Mouse (Mus musculus) granulocyte monocyte progenitor cell, adult 5-6 weeks (primary cell): ENCODE data around the gene Cldn2. TPM values are rescaled to one million over a fixed set of nuclear protein-coding genes. Genes with fewer than 3 reads are reported as not detected.
"Not testable (repeated sequence)": the region's sequence is repeated elsewhere in the genome, so short reads cannot be mapped to it uniquely, and the experiment has no call there.

ENCODE experiments used
- ATAC-seq: replicated peaks from 2 replicates; pipeline ENCODE4 v1.8.0; 2016; ENCODE audit warnings: mild to moderate bottlenecking, moderate TSS enrichment, inconsistent platforms; ENCODE audit not compliant: poor library complexity, severe bottlenecking
- total RNA-seq, 2 experiments: library from RNA; stranded (forward) in 1 of 2; stranded (reverse) in 1 of 2; fragments of 200-712, 200-1000 nt in 1 of 2; fragments of >200 nt in 1 of 2; fragmentation: Nextera tagmentation in 1 of 2; gene quantifications; 2 replicates each; pipeline ENCODE4 v1.2.3; 2014 to 2017

The Cldn2 gene
- not detected in 2 replicates for total RNA-seq (2014; fragmentation: Nextera tagmentation)
- total RNA-seq (2017) = not detected in 2 replicates

DNA sequence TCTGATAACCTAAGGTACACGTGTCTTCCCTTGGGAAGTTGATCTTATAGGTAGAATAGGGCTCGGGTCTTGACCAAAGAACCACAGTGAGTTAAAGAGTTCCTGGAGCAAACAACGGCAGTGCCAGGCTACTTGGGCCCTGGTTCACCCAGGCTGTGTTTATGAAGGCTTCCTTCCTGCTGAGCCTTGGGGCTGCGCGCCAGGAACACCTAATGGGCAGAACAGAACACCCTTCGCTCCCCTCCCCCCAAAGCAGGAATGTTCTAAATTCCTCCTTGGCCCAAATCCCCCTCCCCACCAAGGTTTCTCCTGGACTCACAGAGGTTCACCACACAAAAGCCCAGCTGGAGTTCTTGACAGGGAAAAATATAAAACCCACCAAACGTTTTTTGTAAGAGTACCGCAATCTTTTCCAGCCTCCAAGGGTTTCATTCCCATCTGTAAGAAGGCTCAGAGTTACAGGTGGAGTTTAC, at the start of gene Cldn2:
Cldn2 (plus strand) TSS at position 423 of the 473 bp plus-strand sequence.
- ATAC-seq = no peak

DNA sequence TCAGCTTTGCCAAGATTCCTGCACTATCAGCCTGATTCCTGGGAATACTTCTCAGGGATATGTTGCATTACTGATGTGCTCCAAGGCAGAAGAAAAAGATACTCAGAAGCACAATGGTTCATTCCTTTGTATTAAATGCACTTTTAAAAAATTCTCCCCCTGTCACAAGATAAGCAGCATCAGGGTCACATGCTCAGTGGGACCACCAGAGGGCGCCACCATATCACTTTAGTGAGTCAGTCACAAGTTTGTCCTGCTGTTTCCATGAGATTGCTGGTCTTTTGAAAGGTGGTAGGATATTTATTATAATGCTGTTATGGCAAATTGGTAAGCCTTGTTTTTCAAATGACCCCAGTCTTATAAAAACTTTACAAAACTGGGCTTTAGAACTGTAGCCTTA, 48.8 kb upstream of the Cldn2 start:
- peak; percentile 53; the same call in 1 of the 2 replicates for ATAC-seq

DNA sequence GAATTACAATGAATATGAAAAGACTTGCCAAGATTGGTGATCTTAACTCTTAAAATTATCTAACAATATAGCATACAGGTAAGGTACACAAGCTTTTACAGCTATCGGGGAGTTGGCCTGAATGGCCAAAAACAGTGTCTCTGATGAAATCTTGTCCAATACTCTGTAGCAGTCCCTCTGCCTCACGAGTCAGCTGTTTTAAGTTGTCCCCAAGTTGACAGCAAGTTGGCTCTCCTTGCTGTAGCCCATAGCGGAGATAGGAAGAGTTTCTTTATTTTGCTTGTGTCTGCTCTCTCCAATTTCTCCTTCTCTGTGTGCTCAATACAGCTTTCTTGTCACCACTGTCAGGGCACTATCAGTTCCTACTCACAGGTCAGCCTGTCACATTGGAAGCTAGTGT, 42.0 kb upstream of the Cldn2 start:
- not testable (repeated sequence) for ATAC-seq

DNA sequence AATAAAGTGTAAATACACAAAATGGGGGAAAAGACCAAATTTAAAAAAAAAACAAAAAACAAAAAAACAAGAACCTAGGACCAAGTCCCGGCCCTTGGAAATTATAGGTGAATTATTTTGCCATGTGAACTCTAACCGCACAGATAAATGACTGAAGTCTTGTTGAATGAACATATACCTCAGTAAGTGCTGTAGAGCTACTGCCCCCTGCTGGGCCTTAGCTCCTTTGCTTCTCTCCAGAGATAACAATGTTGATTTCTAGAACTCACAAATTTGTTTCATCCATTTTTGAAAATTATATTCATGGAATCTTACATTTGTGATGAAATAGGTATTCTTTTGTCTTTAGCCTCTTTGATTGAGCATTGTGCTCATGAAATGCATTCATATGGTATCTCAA, 38.1 kb upstream of the Cldn2 start:
- peak; percentile 50; the same call in 1 of the 2 replicates for ATAC-seq

DNA sequence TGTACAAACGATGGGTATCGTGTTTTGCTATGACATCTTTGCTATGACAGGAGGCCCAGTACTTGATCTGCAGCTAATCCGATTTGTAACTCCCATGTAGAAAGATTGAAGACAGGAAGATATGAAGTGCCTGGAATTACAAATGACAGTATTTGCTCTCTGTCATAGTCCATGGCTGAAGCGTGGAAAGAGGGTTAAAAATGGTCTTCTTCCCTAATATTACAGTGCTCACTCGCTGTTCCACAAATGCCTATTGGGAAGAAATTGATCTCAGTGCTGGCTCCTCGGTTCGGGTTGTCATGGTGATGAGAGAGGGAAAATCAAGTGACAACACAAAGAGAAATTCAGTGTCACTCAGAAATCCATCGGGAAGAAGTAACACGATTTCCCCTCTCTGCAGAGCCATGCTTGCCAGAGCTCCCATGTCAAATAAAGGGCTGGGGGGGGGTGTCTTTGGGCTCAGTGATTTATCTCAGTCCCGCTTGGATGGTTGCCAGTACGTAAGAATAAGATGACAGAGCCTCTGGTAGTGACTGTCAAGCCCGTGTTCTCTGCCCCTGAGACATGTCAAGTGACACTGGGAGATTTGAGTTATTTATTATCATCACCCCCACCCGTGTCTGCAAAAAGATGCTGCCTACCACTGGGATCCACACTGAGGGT, 30.5 kb upstream of the Cldn2 start:
- no peak for ATAC-seq

DNA sequence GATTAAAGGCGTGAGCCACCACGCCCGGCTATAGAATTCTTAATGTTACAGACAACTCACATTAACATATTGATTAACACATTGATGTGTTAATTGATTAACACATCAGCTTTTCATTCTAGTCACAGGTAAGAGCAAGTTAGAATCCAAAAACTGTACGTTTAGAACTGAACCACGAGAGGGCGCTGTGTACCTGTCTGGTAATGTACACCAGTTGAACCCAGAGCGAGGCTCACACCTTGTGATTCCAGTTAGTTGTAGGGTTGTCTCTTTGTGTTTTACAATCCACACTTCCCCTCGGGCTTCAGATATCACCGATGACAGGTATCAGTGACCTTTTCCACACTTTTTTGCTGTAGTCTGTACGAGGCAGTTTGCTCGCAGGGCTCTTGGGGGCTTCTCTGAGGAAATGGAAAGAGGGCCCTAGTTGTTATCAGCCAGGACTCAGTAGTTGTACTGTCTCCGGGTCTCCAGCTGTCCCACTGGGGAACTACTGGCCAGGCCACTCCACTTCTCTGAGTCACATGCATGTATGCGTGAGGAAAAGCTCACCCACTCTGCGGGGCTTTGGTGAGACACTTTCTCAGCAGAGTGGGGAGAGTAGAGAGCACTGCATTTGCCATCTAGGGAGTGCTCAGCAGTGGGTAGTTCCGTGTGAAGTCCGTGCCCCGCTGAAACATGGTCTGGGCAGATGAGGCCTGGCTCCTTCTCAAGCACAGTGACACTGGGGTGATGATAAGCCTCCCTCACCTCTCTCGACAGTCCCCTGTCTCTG, 26.1 kb upstream of the Cldn2 start:
- ATAC-seq = peak; percentile 88

DNA sequence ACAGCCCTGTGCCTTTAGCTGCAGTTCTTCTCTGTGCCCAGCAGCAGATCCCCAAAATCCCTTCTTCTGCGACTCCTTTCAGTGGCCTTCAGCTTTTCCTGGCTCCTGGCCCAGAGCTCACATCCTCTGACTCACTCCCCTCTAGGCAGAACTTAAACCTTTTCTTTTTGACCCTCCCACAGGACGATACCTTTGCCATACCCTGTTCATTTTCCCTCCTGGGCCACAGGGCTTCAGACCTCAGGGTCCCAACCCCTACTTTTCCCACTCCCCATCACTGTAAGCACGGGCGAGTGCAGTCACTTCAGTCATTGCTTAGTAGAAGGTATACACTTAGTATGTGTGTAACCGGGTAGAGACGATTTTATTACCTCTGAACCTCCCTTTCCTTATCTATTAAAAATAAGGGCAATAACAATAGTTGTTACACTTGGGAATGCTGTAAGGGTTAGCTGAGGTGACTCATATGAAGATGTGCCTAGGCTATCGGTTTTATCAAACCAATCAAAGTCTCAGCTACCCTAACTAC, 25.5 kb upstream of the Cldn2 start:
- ATAC-seq = peak; percentile 20

DNA sequence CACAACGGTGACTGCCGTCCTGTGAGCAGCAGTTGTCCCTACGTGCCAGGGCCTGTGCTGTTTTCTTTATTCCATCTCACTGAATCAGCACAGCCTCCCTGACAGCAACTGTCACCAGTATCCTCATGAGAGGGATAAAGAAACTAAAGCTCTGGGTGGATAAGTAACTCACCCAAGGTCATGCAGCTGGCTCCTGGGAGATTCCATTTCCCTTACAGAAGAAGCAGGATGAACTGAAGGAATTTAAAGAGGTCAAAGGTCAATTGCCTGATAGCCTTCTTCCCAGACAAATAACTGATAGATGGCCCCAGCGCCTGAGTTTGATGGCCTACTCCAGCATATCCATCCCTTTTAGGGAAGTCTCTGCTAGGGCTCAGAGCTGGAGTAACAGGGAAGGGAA, 23.3 kb upstream of the Cldn2 start:
- no peak for ATAC-seq

DNA sequence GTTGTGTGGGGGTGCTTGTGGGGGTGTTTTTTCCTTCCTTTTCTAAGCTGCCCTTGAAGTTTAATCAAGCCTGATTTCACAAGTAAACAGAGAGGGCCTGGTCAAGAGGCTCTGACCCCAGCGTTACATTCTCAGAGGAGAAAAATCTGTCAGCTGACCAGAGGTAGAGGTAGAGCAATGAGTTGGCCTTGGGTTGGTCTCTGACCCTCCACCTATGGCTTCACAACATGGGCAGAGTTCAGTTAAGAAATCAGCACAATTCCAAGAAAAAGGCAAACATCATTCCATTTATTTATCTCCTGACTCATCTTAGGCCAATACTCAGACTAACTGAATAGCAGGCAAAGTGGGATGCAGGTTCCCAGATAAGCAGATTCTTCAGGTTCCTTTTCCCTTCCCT, 21.7 kb upstream of the Cldn2 start:
- ATAC-seq = no peak

DNA sequence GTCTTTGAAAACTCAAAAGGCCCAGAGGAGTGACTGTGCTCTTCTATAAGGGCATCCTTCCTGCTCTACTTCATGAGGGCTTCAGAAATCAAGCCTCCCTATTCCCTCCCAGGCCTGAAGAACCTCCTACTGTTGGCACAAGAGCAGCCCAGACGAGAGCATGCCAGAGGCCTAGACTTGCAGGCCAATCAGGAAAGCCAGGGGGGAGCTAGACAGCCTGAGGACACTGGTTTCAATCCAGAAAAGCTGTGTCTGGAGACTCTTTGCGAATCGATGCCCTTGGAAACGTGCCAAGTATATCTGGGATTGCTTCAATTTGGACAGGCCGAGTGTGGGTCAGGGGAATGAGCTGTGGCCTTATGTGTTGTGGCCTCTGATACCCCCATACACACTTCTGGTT, 21.2 kb upstream of the Cldn2 start:
- ATAC-seq = no peak

DNA sequence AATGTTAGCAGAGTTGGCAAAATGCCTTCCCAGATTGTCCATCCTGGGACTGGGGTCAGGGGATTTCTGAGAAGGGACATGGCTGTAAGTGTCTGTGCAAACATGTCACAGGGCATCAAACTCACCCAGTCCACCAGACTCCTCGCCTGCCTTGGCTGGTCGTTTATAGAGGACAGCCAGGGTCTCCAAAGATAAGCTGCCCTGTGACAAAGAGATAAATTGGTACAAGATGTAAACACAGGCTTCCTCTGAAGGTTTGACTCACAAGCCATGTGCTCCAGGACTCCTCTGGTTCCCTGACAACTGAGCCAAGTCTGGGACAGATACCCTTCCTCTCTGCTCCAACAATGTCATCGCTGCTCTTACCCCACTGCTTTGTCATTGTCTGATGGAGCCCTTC, 19.6 kb upstream of the Cldn2 start:
- ATAC-seq = no peak

DNA sequence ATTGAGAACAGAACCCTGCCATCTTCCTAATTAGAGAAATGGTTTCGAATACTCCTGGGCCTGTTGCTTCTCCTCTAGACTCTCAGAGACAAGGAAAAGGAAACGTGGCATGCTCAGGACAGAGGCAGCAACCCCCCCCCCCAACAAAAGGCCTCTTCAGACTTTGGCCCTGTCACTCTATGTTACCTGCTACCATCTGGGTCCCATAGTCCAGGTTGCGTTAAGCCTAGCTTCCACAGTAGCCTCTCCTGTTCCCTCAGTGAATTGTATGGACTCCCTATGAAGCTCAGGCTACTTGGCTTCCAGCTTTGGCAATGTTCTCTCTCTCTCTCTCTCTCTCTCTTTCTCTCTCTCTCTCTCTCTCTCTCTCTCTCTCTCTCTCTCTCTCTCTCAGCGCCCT, 19.1 kb upstream of the Cldn2 start:
- ATAC-seq = no peak

DNA sequence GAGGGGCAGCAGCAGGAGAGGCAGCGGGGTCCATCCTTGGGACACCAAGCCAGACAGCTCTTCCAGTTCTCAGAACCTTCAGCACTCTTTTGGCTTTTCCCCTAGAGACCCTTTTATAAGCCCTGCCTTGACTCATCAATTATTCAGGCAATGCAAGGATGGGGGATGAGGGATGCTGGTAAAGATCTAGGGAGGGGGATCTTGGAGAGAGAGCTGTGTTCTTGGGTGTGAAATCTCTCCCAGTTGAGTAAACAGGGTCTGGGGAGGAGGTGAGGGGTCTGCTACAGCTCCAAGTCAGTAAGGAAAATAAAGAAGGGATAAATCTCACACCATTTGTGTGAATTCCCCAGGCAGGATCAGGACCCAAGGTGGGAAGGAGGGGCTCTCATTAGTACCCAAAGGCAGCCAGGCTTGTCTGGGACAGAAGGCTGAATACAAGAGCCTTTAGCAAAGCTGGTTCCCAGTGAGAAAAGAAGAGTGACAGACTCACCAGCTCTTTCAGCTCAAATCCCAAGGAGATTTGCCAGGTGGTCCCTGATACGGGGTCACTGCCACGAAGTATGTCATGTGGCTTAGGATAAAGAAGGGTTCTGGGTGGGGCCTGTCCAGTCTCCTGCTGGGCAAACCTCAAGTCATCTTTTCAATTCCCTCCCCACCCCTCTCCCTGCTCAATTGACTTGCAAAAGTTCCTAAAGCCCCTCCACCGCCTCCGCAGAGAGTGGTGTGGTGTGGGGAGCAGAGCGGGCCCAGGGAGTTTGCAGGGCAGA, 18.2 kb upstream of the Cldn2 start, which contains the start of gene Ripply1:
Ripply1 (minus strand) TSS at position 76 of the 767 bp plus-strand sequence.
- ATAC-seq = no peak

DNA sequence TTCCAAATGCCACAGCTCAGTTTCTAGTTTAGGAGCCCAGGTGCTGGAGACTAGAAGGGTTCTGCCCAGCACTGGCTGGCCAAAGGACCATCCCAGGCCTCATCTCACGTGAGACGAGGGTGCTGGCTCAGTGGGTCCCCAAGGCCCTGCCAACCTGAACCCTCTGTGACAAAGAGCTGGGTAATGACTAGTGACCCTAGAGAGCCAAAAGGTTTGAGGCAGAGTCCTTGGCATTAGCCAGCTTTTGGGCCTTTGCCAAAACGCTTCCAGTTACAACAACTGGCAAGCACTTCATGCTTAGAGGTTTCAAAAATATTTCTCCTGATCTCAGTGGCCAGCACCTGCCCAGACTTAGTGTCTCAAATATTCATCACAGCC, 17.6 kb upstream of the Cldn2 start:
- no peak for ATAC-seq

DNA sequence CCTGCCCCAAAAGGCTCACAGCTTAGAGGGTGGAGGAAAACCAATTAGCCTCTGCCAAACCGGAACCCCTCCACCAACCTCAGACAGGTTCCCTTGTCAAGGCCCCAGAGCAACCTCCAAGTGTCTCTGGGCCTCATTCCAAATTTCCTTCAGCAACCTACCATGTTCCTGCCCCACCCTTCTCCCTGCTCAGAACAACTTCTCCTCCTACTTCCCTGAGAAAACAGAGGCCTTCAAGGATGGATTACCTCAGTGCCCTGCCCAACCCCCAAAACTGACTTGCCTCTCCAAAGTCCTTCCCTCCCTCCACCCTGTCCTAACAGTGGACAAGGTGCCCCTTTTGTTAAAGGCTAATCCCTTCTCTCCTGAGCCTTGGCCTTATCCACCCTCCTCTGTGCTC, 14.9 kb upstream of the Cldn2 start:
- ATAC-seq = no peak

DNA sequence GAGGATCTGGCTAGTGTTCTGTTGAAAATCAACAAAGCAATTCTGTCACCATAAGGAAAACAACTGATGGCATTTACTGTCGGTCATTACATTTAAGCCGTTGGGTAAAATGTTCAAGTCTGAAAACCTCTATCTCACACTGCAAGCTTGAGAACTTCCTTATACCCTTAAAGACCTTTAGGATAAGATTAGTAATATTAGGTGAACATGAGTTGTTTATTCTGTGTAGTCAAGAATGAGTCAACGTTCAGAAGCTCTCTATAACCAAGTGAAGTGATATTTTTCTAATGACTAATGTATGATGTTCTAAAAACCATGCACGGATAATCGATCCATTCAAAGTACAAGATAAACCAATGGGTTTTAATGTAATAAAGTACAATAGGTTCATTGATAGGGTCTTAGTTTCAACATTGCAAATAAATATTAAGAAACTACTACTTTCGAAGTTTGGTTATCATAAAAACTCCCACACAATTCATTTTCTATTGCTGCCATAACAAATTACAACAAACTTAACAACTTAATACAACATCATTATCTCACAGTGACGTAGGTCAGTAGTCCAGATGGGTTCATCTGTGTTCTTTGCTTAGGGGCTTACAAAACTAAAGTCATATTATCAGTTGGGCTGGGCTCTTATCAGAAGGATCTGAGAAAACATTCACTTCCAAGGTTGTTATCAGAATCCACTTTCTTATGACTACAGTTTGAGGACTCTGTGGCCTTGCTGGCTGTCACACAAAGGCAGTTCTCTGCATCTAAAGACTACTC, 6.4 kb upstream of the Cldn2 start:
- no peak for ATAC-seq

DNA sequence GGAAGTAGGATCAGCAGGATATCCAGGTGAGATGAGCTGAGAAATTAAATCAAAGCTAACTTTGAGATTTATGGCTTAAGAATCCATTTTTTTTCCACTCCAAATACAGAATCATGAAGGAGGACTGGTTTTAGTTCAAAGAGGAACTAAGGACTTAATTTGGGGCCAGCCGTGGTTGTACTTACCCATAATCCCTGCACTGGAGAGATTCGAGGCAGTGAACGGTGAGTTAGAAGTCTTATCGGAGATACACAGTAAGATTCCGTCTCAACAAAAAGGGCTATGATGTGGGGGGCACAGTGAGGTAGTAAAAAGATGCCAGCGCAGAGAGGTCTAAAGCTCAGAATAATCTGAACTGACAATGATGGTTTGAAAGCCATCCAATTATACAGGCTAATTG, 4.6 kb upstream of the Cldn2 start:
- ATAC-seq = no peak; the same call in 1 of the 2 replicates

DNA sequence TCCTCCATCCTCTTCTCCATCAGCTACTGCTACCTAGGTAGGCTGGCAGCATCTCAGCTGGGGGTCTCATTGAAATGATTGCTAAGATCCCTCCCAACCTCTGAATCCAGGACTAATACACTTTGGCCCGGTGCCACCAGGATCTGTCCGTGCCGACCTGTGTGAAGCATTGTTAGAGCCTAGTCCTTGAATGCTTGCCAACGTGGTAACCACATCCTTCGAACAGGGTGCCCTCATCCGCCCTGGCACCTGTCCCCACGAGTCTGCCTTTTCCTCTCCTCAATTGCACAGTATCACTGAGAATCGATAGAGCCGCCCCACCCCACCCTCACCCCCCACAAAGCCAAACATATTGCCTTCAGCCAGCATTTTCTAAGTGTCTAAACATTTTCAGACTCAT, 2.8 kb upstream of the Cldn2 start:
- no peak for ATAC-seq

DNA sequence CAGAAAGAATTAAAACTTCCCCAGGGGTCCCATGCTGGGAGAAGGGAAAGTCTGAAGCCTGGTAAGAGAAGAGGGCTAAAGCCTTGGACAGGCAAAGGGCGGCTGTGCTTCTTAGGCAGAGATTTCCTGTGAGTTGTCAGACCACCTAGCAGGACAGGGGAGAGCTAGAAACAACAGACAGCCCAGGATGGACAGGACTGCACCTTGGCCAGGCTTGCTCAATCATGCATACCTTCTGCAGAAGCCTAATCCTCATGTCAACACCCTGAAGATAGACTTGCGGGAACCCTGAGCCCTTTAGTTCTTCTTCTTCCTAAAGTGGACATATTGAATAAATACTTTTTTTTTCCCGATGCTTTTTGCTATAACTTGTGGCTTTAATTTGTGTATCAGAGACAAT, 675 bp upstream of the Cldn2 start:
- no peak for ATAC-seq

DNA sequence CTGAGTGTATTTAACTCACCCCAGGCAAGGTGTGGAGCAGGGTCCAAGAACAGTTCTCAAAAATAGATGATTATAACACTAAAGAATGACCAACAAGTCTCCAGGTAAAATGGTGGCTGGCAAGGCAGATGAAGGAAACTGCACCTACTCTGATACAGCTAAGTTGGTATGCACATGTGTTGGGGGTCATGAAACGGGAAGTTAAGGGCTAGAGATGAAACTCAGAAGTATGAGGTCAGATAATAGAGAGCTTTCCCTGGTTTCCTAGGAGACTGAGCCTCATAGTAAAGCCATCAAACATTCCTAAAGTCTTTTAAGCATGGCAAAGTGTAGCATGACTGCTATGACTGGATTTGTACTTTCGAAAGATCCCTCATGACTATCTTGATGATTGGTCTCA, 2.4 kb downstream of the Cldn2 start:
- no peak; the same call in 1 of the 2 replicates for ATAC-seq
